Mouse (Mus musculus): ENCODE results near the gene Arglu1.

The Arglu1 gene

GRCm38 (mm10) chr8:8621236-8621917 is 68.9 kb downstream of the Arglu1 start:
- no peak for DNase-seq

GRCm38 (mm10) chr8:8620536-8620935 is 69.8 kb downstream of the Arglu1 start:
- peak; percentile 42 for DNase-seq

GRCm38 (mm10) chr8:8619221-8620194 is 70.8 kb downstream of the Arglu1 start:
- DNase-seq, result no peak

All from lung, postnatal 36 days (tissue).